Mouse (Mus musculus) urinary bladder, postnatal 36 days (tissue): ENCODE results near the gene Alg2.

Source experiments
- DNase-seq, 2 experiments: peaks; one replicate each; pipeline ENCODE4 v3.0.0; 2022; ENCODE audit warnings: low spot score in 2 of 2, mixed read lengths in 1 of 2

Gene Alg2

DNA sequence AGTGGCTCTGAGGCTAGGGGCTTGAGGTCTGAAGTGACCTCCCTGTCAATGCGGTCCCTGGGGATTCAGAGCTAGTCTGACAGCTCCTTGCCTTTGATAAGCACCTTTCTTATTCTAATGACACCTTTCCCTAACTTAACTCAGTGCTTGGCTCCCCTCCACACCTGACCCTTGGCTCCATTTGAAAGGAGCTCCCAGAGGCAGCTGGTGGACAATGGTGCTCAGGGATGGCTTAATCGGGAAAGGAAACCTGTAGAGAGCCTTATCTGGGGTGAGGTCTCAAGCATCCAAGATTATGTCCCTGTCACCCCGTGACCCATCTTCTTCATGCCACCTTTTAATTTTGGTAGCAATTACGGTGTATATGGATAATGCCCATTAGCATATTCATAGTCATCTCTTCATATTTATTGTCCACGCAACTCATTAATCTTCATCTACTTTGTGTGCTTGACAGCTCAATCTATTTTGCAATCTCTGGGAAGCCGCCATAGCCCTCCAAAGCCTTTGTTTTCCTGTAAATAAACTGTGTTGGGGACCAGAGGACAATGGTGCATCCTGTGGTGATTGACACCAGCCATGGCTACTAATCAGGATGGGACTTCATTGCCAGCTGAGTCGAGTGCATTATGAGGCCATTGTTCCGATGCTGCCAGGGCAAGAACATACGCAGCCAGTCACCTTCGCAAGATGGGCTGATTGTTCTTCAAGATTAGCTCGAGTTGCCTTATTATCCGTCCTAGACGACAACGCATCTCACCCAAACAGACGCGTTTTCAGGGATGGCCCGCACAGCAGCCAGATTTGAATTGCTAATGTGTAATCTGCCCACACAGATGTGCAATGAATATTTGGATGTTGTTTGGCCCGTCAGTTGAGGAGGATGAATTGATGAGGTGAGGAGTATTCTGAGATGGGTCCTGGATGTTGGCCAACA is 24.3 kb downstream of the Alg2 start:
- DNase-seq: no peak

DNA sequence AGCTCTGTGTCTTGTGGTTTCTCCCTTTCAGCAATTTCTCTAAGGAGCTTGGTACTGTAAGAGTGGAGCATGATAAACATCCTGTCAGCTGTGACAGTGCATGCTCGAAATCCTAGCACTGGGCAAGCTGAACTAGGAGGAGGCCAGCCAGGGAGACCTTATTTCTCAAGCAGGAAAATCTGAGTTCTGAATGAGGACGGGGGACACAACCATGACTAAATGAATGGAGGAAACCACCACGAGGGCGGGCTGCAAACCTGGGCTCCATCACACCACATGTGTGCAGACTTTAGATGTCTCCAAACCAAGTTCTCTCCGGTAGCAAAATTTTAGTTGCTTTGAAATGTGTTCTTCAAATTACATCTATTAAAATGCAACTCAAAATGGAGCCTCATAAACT is 25.0 kb downstream of the Alg2 start:
- no peak for DNase-seq

DNA sequence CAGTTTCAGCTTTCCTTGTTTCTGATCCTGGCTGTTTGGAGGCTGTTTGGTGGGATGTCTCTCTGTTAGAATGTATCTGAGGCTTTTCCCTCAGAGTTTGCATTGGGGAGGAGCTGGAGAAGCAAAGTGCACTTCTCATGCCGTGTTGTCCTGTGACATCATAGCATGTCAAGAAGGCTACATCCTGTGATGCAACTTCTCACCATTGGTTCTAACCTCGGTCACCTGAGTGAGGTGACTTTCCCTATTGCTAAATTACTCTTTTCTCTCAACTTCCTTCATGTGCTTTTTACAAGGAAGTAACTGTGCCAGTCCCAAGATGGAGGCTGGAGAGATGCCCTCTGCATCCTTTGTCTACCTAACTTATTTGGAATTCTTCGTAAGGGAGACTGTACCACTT is 25.6 kb downstream of the Alg2 start:
- DNase-seq: no peak

GRCm38 (mm10) chr4:47440951-47441350 is 33.2 kb downstream of the Alg2 start:
- no peak for DNase-seq

DNA sequence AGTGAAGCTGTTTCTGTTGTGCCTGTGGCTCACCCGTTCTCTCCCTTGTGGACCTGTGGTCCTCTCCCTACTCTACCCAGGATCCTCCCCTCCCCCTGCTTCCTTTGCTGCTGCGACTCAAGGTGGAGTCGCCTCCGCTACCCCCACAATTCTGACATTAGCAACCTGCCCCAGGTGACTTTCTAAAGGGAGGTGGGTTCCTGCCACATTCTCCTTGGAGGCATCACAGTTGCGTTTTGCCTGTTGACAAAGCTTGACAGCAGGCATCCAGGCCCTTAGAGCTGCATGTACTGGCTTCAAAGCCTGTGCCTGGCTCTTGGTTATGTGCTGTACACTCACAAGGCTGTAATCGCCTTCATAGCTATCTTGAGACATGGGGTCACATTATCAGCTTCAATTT is 35.2 kb downstream of the Alg2 start:
- DNase-seq: no peak

- peak; percentile 75 to 78 for DNase-seq
Measured at GRCm38 (mm10) chr4:47437365-47438340, 36.5 kb downstream of the Alg2 start.

DNA sequence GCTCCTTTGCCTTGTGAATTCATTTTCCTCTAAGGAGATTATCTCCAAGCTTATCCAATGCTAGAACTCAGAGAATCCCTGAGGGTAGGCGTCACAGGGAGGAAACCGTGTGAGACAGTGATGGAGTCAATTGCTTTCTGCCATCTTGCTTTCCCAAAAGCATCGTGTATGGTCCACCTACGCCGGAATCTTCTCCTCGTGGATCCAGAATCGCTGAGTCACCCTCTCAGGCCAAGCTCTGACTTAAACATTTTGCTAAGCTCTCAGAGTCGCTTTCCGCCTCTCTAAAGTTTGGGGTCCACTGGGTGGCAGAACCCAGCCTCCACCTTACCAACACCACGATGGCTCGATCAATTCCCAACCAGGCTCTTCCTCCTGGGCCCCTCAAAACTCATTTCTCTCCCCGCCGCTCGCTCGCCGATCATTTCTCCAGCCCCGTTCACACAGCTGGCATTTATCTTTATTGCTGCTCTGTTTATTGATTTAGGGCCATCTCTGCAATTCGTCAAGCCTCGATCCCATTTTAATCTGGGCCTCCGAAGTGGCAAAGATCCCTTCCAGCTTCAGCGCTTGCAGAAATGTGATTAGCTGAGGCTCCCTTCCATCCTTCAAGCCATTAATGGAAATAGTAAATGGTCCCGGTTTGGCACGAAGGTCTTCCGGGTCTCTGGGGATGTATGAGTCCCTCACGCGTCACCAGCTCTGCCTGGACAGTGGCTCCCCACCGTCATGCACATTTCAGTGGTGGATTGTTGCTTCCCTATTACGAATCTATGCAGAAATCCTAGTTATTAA is 38.4 kb downstream of the Alg2 start:
- no peak for DNase-seq

DNA sequence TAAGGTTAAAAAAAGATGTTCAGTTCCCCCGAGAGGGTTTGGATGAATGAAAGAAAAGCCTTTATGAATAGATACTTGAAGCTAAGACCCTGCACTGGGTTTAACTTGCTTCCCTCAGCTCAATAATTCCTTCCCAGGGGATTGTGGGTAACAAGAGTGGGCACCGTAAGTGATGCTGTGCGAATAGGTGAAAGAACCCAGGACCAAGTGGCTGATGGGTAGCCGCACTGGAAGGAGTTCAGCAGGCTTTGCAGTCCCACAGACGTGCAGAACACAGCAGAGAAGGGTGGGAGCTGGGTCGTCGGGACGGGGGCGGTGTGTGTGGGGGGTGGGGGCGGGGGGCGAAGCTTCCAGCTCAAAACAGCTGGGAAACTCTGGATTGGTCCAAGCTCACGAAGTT is 39.0 kb downstream of the Alg2 start:
- no peak for DNase-seq

- DNase-seq: no peak
Measured at GRCm38 (mm10) chr4:47432766-47433165, 41.4 kb downstream of the Alg2 start.

GRCm38 (mm10) chr4:47431081-47431480 is 43.1 kb downstream of the Alg2 start:
- DNase-seq: no peak

GRCm38 (mm10) chr4:47430557-47430956 is 43.6 kb downstream of the Alg2 start:
- DNase-seq: no peak

- DNase-seq: no peak
Measured at GRCm38 (mm10) chr4:47427606-47428005, 46.5 kb downstream of the Alg2 start.

- no peak for DNase-seq
Measured at GRCm38 (mm10) chr4:47425247-47425830, 48.8 kb downstream of the Alg2 start.

DNA sequence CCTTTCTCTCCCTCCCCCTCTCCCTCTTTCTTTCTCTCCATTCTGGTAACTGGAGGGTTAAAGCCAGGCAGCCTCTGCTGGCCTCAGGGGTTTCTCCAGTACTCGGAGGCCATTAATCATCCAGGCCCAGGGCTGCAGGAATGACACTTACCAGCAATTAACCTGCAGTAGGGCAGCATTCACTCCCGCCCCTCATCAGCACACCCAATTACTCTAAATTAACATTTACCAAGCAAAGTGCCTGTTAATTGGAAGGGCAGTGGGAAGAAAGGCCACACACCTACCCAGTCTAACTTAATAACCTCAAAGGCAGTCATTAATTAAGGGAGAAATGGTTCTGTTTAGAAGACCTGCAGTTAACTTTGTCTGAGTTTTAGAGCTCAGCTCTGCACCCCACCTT is 49.8 kb downstream of the Alg2 start:
- DNase-seq: no peak

- DNase-seq: no peak
Measured at GRCm38 (mm10) chr4:47422946-47423345, 51.2 kb downstream of the Alg2 start.

DNA sequence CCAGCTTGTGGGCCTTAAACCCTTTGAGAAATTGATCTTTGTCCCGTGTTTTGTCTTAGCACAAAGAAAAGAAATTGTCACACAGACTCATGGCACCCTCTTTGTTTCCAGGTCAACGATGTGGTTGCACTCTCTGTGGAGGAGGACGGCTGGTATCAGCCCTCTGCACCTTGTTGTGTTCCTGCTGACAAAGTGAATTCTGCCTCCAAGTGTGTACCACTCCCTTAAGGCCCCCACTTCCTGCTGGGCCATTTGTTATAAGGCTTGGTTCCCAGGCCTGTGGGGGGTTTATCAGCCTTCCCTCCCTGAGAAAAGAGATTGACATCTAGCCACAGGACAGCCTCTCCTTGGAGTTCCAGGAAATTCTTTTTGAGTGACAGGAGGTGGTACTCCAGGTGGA is 51.9 kb downstream of the Alg2 start:
- no peak for DNase-seq

GRCm38 (mm10) chr4:47420191-47420590 is 53.9 kb downstream of the Alg2 start:
- no peak for DNase-seq

DNA sequence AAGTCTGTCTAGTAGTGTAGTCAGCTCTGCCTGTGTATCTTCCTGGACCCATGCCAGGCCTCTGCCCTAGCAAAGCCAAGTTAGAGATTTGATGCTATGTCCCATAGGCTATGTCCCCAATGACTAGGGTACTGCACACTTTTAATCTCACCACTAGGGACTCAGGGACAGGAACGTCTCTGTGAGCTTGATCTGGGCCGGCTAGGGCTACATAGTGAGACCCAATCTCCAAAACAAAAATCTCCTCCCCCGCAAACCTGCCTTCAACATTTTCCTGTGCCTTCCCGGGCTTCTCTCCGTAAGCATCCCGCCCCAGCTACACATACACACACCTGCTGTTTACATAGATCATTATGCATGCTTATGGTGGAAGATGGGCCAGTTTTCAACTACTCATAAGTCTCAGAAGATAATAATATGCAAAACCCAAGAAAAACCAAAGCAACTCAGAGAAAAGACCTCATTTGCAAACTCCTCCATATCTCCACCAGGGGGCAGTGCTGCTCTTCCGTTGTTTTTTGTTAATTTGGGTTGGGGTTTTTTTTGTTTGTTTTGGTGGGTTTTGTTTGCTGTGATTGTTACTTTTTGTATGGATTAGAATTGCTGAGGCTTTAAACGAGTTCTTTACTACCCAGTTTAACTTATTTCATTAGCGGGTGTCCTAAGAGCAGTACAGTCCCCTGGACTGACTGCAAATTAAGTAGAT is 54.7 kb downstream of the Alg2 start:
- DNase-seq: no peak

GRCm38 (mm10) chr4:47417871-47418270 is 56.3 kb downstream of the Alg2 start:
- DNase-seq: no peak
